Mouse (Mus musculus) intestine, postnatal 0 days (tissue): ENCODE data around the gene Ap1b1. TPM values are rescaled to one million over a fixed set of nuclear protein-coding genes. Genes with fewer than 3 reads are reported as not detected.

Source experiments
- ATAC-seq: fragments of 200-750 bp; cut with Nextera tagmentation; 2 replicates; pipeline ENCODE4 v1.8.0; 2017; ENCODE audit warnings: mild to moderate bottlenecking, moderate TSS enrichment, moderate library complexity
- H3K27ac ChIP-seq: fragments of 300-500 bp; sonication (generic); 2 replicates; pipeline ENCODE4 v1.5.1; 2014; ENCODE audit warnings: mild to moderate bottlenecking, low read depth, low read length, moderate library complexity
- H3K27me3 ChIP-seq: fragments of 300-500 bp; sonication (generic); replicated peaks from 2 replicates; pipeline ENCODE4 v1.6.1; 2014; ENCODE audit warnings: low read length, mixed read lengths; ENCODE audit not compliant: control insufficient read depth, insufficient read depth
- H3K36me3 ChIP-seq: fragments of 300-500 bp; sonication (generic); 2 replicates; pipeline ENCODE4 v1.6.1; 2014; ENCODE audit warnings: mild to moderate bottlenecking, moderate library complexity; ENCODE audit not compliant: control insufficient read depth, insufficient read depth
- H3K4me1 ChIP-seq: fragments of 300-500 bp; sonication (generic); replicated peaks from 2 replicates; pipeline ENCODE4 v1.6.1; 2014; ENCODE audit warnings: antibody characterized with exemption, low read length, mixed read lengths; ENCODE audit not compliant: control insufficient read depth, insufficient read depth
- H3K4me2 ChIP-seq: fragments of 300-500 bp; sonication (generic); replicated peaks from 2 replicates; pipeline ENCODE4 v1.6.1; 2014; ENCODE audit warnings: low read depth, mild to moderate bottlenecking, moderate library complexity
- H3K4me3 ChIP-seq: fragments of 300-500 bp; sonication (generic); 2 replicates; pipeline ENCODE4 v1.5.1; 2014; ENCODE audit warnings: low read depth, low read length
- H3K9ac ChIP-seq: fragments of 300-500 bp; sonication (generic); 2 replicates; pipeline ENCODE4 v1.6.1; 2014; ENCODE audit warnings: mild to moderate bottlenecking, low read depth, low read length
- H3K9me3 ChIP-seq: fragments of 300-500 bp; sonication (generic); 2 replicates; pipeline ENCODE4 v1.6.1; 2016; ENCODE audit warnings: mixed run types; ENCODE audit not compliant: control insufficient read depth
- CTCF ChIP-seq: sonication (generic); IDR thresholded peaks from 2 replicates; pipeline ENCODE4 v1.5.1; 2016; ENCODE audit warnings: low read depth, mild to moderate bottlenecking, control low read depth, antibody characterized with exemption, moderate library complexity
- WGBS: fragments of 180-500 bp; shearing (Covaris S2); extraction: QIAGEN DNeasy Blood & Tissue Kit; methylation state at CpG from one replicate; pipeline ENCODE4 v1.1.7; 2014; 5-methylcytosine and 5-hydroxymethylcytosine counted together
- polyA plus RNA-seq: library from polyadenylated mRNA; unstranded; fragments of >200 nt; fragmentation: Nextera tagmentation; extraction: Ambion mirVana; gene quantifications from 2 replicates; pipeline ENCODE4 v1.2.1, GENCODE M21; 2015

Ap1b1 gene
- polyA plus RNA-seq, 1 experiment from 2014 or later = 60.4 TPM

DNA sequence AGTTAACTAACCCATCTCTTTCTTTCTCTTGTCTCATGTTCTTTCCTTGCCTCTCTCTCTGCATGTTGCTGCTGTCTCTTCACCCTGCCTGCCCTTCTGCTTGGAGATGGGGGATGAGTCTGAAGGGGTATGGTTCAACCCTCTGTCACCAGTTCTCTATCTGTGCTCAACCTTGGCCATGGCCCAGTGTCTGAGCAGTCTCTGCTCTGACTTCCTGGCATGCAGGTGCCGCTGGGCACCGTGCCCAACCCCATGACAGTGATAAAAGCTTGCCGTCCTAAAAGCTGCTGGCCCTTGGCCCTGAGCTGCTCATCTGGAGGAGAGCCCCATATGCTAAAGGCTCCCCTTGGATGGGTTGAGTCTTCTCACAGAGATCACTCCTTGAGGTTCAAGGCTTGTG is 46.5 kb downstream of the Ap1b1 start:
- no peak overlapping the region for H3K27ac ChIP-seq
- TF ChIP-seq CTCF = no peak
- no peak overlapping the region for H3K4me3 ChIP-seq
- no peak for ATAC-seq
- H3K36me3 ChIP-seq = peaks cover 90% of the 10 kb centered on the region
- 78% methylated on average over 3 of the region's 3 CpGs for WGBS
- H3K4me2 ChIP-seq = no peak overlapping the region
- no peaks in the 10 kb centered on the region for H3K27me3 ChIP-seq
- no peaks in the 10 kb centered on the region for H3K9me3 ChIP-seq
- H3K4me1 ChIP-seq = no peaks in the 10 kb centered on the region
- no peak overlapping the region for H3K9ac ChIP-seq

DNA sequence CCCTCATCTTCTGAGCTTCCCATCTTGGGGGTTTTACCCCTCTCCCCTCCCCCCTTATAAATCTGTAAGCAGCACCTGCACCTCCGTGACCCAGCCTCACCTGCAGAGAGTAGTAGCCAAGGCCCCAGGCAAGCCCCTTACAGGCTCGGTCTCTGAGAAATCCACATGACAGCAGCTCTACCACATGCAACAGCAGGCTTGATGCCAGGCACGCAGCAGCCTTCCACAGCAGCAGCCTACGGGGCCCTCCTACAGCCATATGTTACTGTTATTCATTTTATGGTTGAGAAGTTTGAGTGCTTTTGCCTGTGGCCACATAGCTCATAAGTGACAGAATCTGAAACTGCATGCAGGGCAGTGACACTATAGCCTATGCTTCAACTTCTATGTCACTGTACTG is 48.8 kb downstream of the Ap1b1 start:
- Histone ChIP-seq H3K36me3 (peaks cover 99% of the 10 kb centered on the region), H3K4me1 (no peaks in the 10 kb centered on the region), H3K27ac (no peak overlapping the region), H3K9me3 (no peaks in the 10 kb centered on the region), H3K4me3 (no peak overlapping the region), H3K9ac (no peak overlapping the region), H3K4me2 (no peak overlapping the region), H3K27me3 (no peaks in the 10 kb centered on the region)
- 94% methylated on average over 4 of the region's 4 CpGs for WGBS
- no peak for TF ChIP-seq CTCF
- ATAC-seq = no peak

DNA sequence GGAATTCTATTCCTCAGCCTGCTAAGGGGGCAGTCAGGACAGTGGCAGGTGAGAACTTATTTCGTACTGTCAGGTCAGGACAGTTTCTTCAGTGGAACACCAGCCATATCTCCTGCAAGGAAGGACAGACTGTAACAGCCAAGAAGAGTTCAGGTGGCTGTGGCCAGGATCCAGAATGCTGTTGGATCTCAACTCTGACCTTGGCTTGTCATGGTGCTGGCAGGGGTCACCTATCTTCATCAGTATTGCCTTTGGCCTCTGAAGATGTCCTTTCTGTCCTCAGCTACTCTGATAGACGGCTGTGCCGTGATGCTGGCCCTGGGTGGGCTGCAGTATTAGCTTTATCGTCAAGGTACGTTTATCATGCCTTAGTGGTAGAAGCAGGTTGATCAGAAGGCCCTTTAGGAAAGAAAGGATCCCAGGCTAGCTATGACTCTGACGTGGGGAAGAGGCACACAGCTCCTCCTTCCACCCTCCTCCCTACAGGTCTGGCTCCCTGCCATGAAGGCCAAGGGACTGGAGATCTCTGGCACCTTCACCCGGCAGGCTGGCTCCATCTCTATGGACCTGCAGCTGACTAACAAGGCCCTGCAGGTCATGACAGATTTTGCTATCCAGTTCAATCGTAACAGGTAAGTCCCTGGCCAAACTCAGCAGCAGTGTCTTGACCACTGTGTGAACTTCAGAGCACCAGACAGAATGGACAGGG is 50.7 kb downstream of the Ap1b1 start:
- Histone ChIP-seq H3K36me3 (peaks cover 99% of the 10 kb centered on the region), H3K9ac (no peak overlapping the region), H3K27me3 (no peaks in the 10 kb centered on the region), H3K4me3 (no peak overlapping the region), H3K27ac (no peak overlapping the region), H3K4me2 (no peak overlapping the region), H3K4me1 (no peaks in the 10 kb centered on the region), H3K9me3 (no peaks in the 10 kb centered on the region)
- no peak for TF ChIP-seq CTCF
- WGBS = 82% methylated on average over 8 of the region's 8 CpGs
- ATAC-seq = no peak

DNA sequence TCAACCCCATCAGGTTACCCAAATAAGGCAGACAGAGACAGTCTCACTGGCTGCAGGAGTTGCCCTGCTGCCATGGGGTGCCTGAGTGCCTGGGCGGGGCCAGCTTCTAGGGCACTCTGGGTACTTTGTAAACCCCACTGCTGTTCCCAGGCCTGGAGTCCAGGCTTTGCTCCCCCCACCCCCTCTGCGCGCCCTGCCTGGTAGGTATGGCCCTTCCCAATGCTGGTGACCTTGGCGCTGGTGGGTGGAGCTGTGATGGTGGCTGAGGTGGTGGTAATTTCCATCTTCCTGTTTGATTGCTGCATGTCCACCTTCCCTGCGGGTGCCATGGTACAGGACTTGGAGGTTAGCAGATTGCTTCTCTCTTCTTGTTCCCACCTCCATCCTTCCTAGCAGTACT is 54.0 kb downstream of the Ap1b1 start:
- H3K36me3 ChIP-seq = peaks cover 79% of the 10 kb centered on the region
- no peak for TF ChIP-seq CTCF

DNA sequence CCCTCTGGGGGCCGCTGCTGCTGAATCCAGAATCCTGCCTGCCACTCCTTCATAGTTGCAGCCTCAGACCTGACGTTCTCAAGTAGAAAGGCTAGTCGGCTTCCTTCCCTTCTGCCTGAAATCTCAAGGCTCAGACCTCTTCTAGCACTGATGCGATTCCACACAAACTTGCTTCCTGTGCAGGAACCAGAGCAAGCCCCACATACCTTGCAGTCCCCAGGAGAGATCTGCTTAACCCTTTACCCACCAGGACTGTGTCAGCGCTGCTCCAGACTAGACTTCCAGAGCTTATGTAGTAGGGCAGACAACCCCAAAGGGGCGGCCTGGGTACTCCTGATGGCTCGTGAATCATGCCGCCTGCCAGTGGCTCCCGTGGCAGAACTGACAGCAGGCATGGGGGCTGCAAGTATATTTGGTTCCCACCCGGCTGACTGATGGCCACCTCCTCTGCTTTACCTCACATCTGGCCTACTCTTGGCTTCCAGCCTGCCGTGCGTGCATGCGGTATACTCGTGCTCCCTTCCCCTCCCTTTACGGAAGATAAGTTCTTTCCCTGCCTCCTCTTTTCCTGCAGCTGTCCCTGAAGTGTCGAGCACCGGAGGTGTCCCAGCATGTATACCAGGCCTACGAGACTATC is 54.6 kb downstream of the Ap1b1 start:
- no peak for ATAC-seq
- TF ChIP-seq CTCF = no peak
- Histone ChIP-seq H3K9me3 (no peaks in the 10 kb centered on the region), H3K27me3 (no peaks in the 10 kb centered on the region), H3K4me3 (no peak overlapping the region), H3K4me2 (no peak overlapping the region), H3K4me1 (no peaks in the 10 kb centered on the region), H3K27ac (no peak overlapping the region), H3K36me3 (peaks cover 72% of the 10 kb centered on the region), H3K9ac (no peak overlapping the region)
- WGBS = 73% methylated on average over 18 of the region's 18 CpGs

More for the DNA sequence above, 54.0 kb downstream of the Ap1b1 start:
- H3K27ac ChIP-seq = no peak overlapping the region
- H3K4me2 ChIP-seq = no peak overlapping the region
- no peak overlapping the region for H3K4me3 ChIP-seq
- no peaks in the 10 kb centered on the region for H3K27me3 ChIP-seq
- WGBS = 88% methylated on average over 5 of the region's 5 CpGs
- H3K9me3 ChIP-seq = no peaks in the 10 kb centered on the region
- no peaks in the 10 kb centered on the region for H3K4me1 ChIP-seq
- H3K9ac ChIP-seq = no peak overlapping the region
- ATAC-seq = no peak

DNA sequence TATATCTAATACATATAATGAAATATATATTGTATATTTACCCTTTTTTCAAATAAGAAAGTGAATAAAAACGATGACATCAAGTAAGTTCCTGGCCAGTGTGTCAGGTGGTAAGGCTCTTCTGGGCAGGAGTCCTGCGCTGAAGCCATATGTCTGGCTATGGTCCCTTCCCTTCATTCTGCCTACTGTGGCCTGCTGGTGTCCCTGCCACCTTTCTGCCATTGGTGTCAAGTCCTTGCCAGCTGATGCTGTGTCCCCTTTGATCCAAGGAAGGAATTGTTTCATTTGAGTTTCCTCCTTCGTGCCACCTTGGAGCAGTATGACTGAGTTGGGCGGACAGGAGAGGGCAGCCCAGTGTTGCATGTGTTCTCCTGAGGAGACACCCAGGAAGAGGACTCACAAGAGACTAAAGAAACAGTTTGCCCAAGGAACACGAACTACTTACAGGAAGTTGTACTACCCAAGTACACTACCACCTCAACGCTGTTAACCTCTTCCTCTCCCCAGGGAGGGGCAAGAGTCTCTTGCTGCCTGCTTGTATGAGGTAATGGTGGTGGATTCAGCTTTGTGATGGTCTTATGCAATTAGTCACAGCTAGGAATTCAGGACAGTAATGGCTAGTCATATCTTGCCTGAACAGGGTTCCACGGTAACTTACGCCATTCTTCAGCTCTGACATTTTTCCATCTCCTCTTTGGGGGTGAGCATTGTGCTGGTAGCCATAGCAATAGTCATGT is 56.2 kb downstream of the Ap1b1 start:
- no peak for TF ChIP-seq CTCF
- ATAC-seq = no peak
- Histone ChIP-seq H3K9me3 (no peaks in the 10 kb centered on the region), H3K4me1 (no peaks in the 10 kb centered on the region), H3K9ac (no peak overlapping the region), H3K4me3 (no peak overlapping the region), H3K27me3 (no peaks in the 10 kb centered on the region), H3K36me3 (peaks cover 56% of the 10 kb centered on the region), H3K4me2 (no peak overlapping the region), H3K27ac (no peak overlapping the region)
- WGBS = 84% methylated on average over 8 of the region's 8 CpGs
